Mouse (Mus musculus) heart, adult 2 months (tissue): ENCODE measurements around the gene Spsb1.

Source experiments
- CTCF ChIP-seq: fragments of 200-600 bp; IDR thresholded peaks from 2 replicates; pipeline ENCODE4 v1.8.1; 2022; ENCODE audit warnings: antibody characterized with exemption, mild to moderate bottlenecking, moderate library complexity
- EP300 ChIP-seq: fragments of 200-500 bp; IDR thresholded peaks from 2 replicates; pipeline ENCODE4 v1.6.1; 2011; ENCODE audit warnings: low read depth, low read length, control low read depth; ENCODE audit not compliant: insufficient read depth
- POLR2A ChIP-seq: fragments of 200-500 bp; IDR thresholded peaks from 2 replicates; pipeline ENCODE4 v1.6.1; 2011; ENCODE audit warnings: mild to moderate bottlenecking, low read depth, low read length, control low read depth; ENCODE audit not compliant: insufficient read depth

GRCm38 (mm10) chr4:149855892-149856807, 98.7 kb downstream of the Spsb1 start:
- TF ChIP-seq CTCF (no peak), POLR2A (no peak), EP300 (no peak)
